Mouse (Mus musculus) lung, embryonic 14.5 days (tissue): ENCODE results near the gene Heatr6. TPM values are rescaled to one million over a fixed set of nuclear protein-coding genes. Genes with fewer than 3 reads are reported as not detected.

Experiments used
- ATAC-seq: fragments of 200-750 bp; cut with Nextera tagmentation; 2 replicates; pipeline ENCODE4 v1.8.0; 2017; ENCODE audit warnings: mild to moderate bottlenecking, moderate TSS enrichment, moderate library complexity; ENCODE audit not compliant: insufficient read depth
- DNase-seq: peaks from one replicate; pipeline ENCODE4 v3.0.0-alpha.2; 2015
- H3K27ac ChIP-seq: fragments of 300-500 bp; sonication (generic); 2 replicates; pipeline ENCODE4 v1.5.1; 2014; ENCODE audit warnings: low read depth, mild to moderate bottlenecking, moderate library complexity
- H3K27me3 ChIP-seq: fragments of 300-500 bp; sonication (generic); 2 replicates; pipeline ENCODE4 v1.6.1; 2014; ENCODE audit warnings: low read length, control low read depth; ENCODE audit not compliant: insufficient read depth
- H3K36me3 ChIP-seq: fragments of 300-500 bp; sonication (generic); 2 replicates; pipeline ENCODE4 v1.6.1; 2014; ENCODE audit warnings: control low read depth; ENCODE audit not compliant: insufficient read depth
- H3K4me1 ChIP-seq: fragments of 300-500 bp; sonication (generic); 2 replicates; pipeline ENCODE4 v1.6.1; 2014; ENCODE audit warnings: antibody characterized with exemption, control low read depth; ENCODE audit not compliant: insufficient read depth
- H3K4me2 ChIP-seq: fragments of 300-500 bp; sonication (generic); 2 replicates; pipeline ENCODE4 v1.6.1; 2014; ENCODE audit warnings: mild to moderate bottlenecking
- H3K4me3 ChIP-seq: fragments of 300-500 bp; sonication (generic); 2 replicates; pipeline ENCODE4 v1.5.1; 2014; ENCODE audit warnings: low read depth, low read length
- H3K9ac ChIP-seq: fragments of 300-500 bp; sonication (generic); 2 replicates; pipeline ENCODE4 v1.6.1; 2014
- H3K9me3 ChIP-seq: fragments of 300-500 bp; sonication (generic); 2 replicates; pipeline ENCODE4 v1.6.1; 2016; ENCODE audit warnings: low read depth, low read length, control low read depth
- CTCF ChIP-seq: IDR thresholded peaks from 2 replicates; pipeline ENCODE4 v1.5.1; 2016; ENCODE audit warnings: antibody characterized with exemption, low read depth
- WGBS: fragments of 180-500 bp; shearing (Covaris S2); extraction: QIAGEN DNeasy Blood & Tissue Kit; methylation state at CpG from one replicate; pipeline ENCODE4 v1.1.7; 2014; 5-methylcytosine and 5-hydroxymethylcytosine counted together
- polyA plus RNA-seq: library from polyadenylated mRNA; unstranded; fragments of >200 nt; fragmentation: Nextera tagmentation; extraction: Ambion mirVana; gene quantifications from 2 replicates; pipeline ENCODE4 v1.2.1, GENCODE M21; 2014

Gene Heatr6
- polyA plus RNA-seq, 1 experiment from 2014 or later: 26.5 TPM

GRCm38 (mm10) chr11:83799871-83800430, 46.5 kb downstream of the Heatr6 start:
- 66% methylated on average over 12 of the region's 12 CpGs for WGBS
- no peak overlapping the region for H3K27ac ChIP-seq
- no peak overlapping the region for H3K9ac ChIP-seq
- no peaks in the 10 kb centered on the region for H3K27me3 ChIP-seq
- no peaks in the 10 kb centered on the region for H3K4me1 ChIP-seq
- DNase-seq: no peak
- no peaks in the 10 kb centered on the region for H3K9me3 ChIP-seq
- no peaks in the 10 kb centered on the region for H3K36me3 ChIP-seq
- TF ChIP-seq CTCF: no peak
- no peak for ATAC-seq
- H3K4me3 ChIP-seq: no peak overlapping the region
- no peak overlapping the region for H3K4me2 ChIP-seq

GRCm38 (mm10) chr11:83802166-83802565, 48.7 kb downstream of the Heatr6 start:
- H3K9ac ChIP-seq: no peak overlapping the region
- H3K36me3 ChIP-seq: no peaks in the 10 kb centered on the region
- TF ChIP-seq CTCF: peak; percentile 71
- no peaks in the 10 kb centered on the region for H3K9me3 ChIP-seq
- H3K27me3 ChIP-seq: no peaks in the 10 kb centered on the region
- WGBS: 63% methylated on average over 8 of the region's 8 CpGs
- DNase-seq (peak; percentile 83), ATAC-seq (peak; percentile 28; the same call in 1 of the 2 replicates)
- H3K4me2 ChIP-seq: no peak overlapping the region
- H3K27ac ChIP-seq: no peak overlapping the region
- no peaks in the 10 kb centered on the region for H3K4me1 ChIP-seq
- H3K4me3 ChIP-seq: no peak overlapping the region

DNA sequence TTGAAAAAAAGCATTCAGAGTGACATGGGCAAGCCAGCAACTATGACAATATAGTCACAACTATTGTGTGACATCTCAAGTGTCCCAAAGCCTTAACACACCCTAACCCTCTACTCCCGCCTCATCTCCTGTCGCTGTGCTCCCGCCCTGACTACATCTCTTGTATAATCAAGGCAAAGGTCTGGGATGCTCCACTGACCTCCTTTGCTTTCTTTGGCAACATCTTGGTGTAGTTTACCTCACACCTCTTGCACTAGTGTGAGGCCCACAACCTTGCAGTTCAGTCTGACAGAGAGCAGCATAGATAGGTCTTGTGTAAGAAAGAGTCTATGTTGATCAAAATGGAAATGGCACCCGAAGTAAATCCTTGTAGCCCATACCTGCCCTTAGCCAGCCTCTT, 49.1 kb downstream of the Heatr6 start:
- H3K4me3 ChIP-seq: no peak overlapping the region
- no peaks in the 10 kb centered on the region for H3K36me3 ChIP-seq
- H3K9me3 ChIP-seq: no peaks in the 10 kb centered on the region
- H3K4me2 ChIP-seq: no peak overlapping the region
- 87% methylated on average over 4 of the region's 4 CpGs for WGBS
- H3K27me3 ChIP-seq: no peaks in the 10 kb centered on the region
- no peak for TF ChIP-seq CTCF
- no peak overlapping the region for H3K9ac ChIP-seq
- no peak overlapping the region for H3K27ac ChIP-seq
- no peaks in the 10 kb centered on the region for H3K4me1 ChIP-seq
- DNase-seq: no peak
- no peak for ATAC-seq

GRCm38 (mm10) chr11:83810441-83810840, 56.9 kb downstream of the Heatr6 start:
- Histone ChIP-seq H3K27me3 (no peaks in the 10 kb centered on the region), H3K9me3 (no peaks in the 10 kb centered on the region), H3K9ac (no peak overlapping the region), H3K4me1 (no peaks in the 10 kb centered on the region), H3K36me3 (no peaks in the 10 kb centered on the region), H3K4me3 (no peak overlapping the region), H3K27ac (no peak overlapping the region), H3K4me2 (no peak overlapping the region)
- 84% methylated on average over 8 of the region's 8 CpGs for WGBS
- DNase-seq (no peak), ATAC-seq (no peak)
- TF ChIP-seq CTCF: no peak

DNA sequence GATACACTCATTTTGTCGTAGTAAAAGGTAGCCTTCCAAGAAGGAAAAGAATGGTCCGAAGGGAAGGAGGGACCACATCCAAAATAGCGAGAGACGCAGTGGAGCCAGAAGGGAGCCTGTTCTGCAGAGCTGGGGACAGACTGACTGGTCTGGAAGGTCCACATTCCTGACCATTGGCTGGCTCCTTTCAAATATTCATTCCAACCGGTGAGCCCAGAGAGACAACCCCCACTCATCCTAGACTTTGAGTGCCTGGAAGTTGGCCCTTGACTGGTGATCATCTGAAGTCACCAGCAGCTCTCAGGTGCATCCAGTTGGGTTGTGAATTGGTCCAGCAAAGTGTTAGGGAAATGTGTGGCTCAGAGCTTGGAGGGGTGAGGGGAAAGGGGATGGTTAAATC, 61.7 kb downstream of the Heatr6 start:
- TF ChIP-seq CTCF: no peak
- no peaks in the 10 kb centered on the region for H3K36me3 ChIP-seq
- WGBS: 64% methylated on average over 5 of the region's 5 CpGs
- ATAC-seq (no peak; the same call in 1 of the 2 replicates), DNase-seq (peak; percentile 30)
- H3K27me3 ChIP-seq: no peaks in the 10 kb centered on the region
- H3K9me3 ChIP-seq: no peaks in the 10 kb centered on the region
- no peak overlapping the region for H3K9ac ChIP-seq
- no peaks in the 10 kb centered on the region for H3K4me1 ChIP-seq
- no peak overlapping the region for H3K4me2 ChIP-seq
- no peak overlapping the region; the same call in 1 of the 2 replicates for H3K27ac ChIP-seq
- H3K4me3 ChIP-seq: no peak overlapping the region

GRCm38 (mm10) chr11:83815628-83816027, 62.1 kb downstream of the Heatr6 start:
- Histone ChIP-seq H3K4me1 (no peaks in the 10 kb centered on the region), H3K9me3 (no peaks in the 10 kb centered on the region), H3K4me3 (no peak overlapping the region), H3K27me3 (no peaks in the 10 kb centered on the region), H3K36me3 (no peaks in the 10 kb centered on the region), H3K9ac (no peak overlapping the region), H3K4me2 (no peak overlapping the region), H3K27ac (no peak overlapping the region)
- ATAC-seq (0 out of 2 replicates have a peak, but pooled peaks have one; percentile 35), DNase-seq (peak; percentile 87)
- TF ChIP-seq CTCF: peak; percentile 74
- WGBS: 4% methylated on average over 9 of the region's 9 CpGs

DNA sequence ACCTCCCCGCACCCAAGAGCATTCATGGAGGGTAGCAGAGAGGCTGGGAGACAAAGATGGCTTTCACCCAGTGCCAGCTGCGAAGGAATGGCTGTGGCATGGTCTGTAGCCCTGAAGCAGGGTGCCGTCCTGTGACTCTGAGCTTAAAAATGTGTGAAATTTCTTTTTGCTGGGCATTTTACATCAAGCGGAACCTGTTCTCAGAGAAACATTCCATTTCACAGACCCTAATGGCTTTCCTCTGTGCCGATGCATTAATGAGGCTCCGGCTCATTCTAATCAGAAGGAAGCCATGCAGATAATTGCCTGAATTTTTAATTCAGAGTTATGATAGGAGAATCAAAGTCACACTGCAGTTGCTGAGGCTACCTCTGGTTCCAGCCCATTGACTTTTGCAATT, 63.6 kb downstream of the Heatr6 start:
- Histone ChIP-seq H3K4me2 (no peak overlapping the region), H3K9ac (no peak overlapping the region), H3K4me1 (no peaks in the 10 kb centered on the region), H3K27me3 (no peaks in the 10 kb centered on the region), H3K36me3 (no peaks in the 10 kb centered on the region), H3K9me3 (no peaks in the 10 kb centered on the region), H3K27ac (0 out of 2 replicates have a peak overlapping the region, but pooled peaks have one; percentile 18), H3K4me3 (no peak overlapping the region)
- DNase-seq (no peak), ATAC-seq (no peak)
- TF ChIP-seq CTCF: no peak
- WGBS: 66% methylated on average over 6 of the region's 6 CpGs

GRCm38 (mm10) chr11:83817994-83818393, 64.5 kb downstream of the Heatr6 start:
- no peak for ATAC-seq
- Histone ChIP-seq H3K4me1 (no peaks in the 10 kb centered on the region), H3K9ac (no peak overlapping the region), H3K4me3 (no peak overlapping the region), H3K9me3 (no peaks in the 10 kb centered on the region), H3K4me2 (no peak overlapping the region), H3K36me3 (no peaks in the 10 kb centered on the region), H3K27ac (no peak overlapping the region), H3K27me3 (no peaks in the 10 kb centered on the region)
- no peak for TF ChIP-seq CTCF
- 59% methylated on average over 4 of the region's 4 CpGs for WGBS
- peak; percentile 4 for DNase-seq
